Comparison of ENCODE assay signal across 14 mouse cellular contexts in genomic region chr15:79527991-79528639, GRCm38 (mm10). TPM values are rescaled to one million over a fixed set of nuclear protein-coding genes. Genes with fewer than 3 reads are reported as not detected.
A peak's percentile ranks its signal among the peaks of the same experiment; 100 is the strongest.
DNase-seq lines count a peak whose midpoint lies in the region; ATAC-seq and TF ChIP-seq lines count a peak whose summit lies in the region.
"Had no signal": no experiment of that assay in that cellular context is flagged by ENCODE, and none has a peak within 500 bp of the region (broad histone marks: within the 10 kb centered on the region; RNA-seq: fewer than 3 reads in every experiment).

No protein-coding gene starts in this region.

- H3K9ac ChIP-seq in kidney, postnatal 0 days (ENCODE audit: low read depth, low read length): no peak overlapping the region
- H3K9ac ChIP-seq: embryonic facial prominence, embryonic 15.5 days; hindbrain, embryonic 14.5 days; stomach, embryonic 15.5 days had no signal

- no peak for TF ChIP-seq POLR2A in myocyte (IDR thresholded peaks at IDR 0.05; ENCODE audit: insufficient read length, low read depth)

- H3K4me2 ChIP-seq in kidney, postnatal 0 days (ENCODE audit: low read length): no peak overlapping the region
- H3K4me2 ChIP-seq in myocyte (ENCODE audit: low read depth): no peak overlapping the region
- H3K4me2 ChIP-seq: embryonic facial prominence, embryonic 15.5 days; hindbrain, embryonic 14.5 days; liver, embryonic 11.5 days; stomach, embryonic 15.5 days had no signal

- H3K4me1 ChIP-seq in kidney, postnatal 0 days (replicated peaks; ENCODE audit: insufficient read depth, low read length): no peaks in the 10 kb centered on the region; the same call in 1 of the 2 replicates

- peaks cover 3% of the 10 kb centered on the region for H3K79me2 ChIP-seq in myocyte (ENCODE audit: control insufficient read depth, insufficient read depth)

- H3K9me3 ChIP-seq in kidney, postnatal 0 days (replicated peaks; ENCODE audit: low read length): no peaks in the 10 kb centered on the region
- H3K9me3 ChIP-seq: embryonic facial prominence, embryonic 15.5 days; stomach, embryonic 15.5 days had no signal

- no peak for DNase-seq in gastrocnemius, adult 2 months
- DNase-seq in gastrocnemius, adult 8-10 months (ENCODE audit: low spot score in 2 of 2): no peak
- no peak for DNase-seq in kidney, postnatal 0 days (ENCODE audit: low spot score)
- DNase-seq in kidney, adult 18-20 months: no peak
- peak; percentile 52 for DNase-seq in retina, postnatal 7 days (ENCODE audit: low read depth, low spot score)
- no peak for DNase-seq in retina, embryonic 14.5 days (ENCODE audit: low spot score)
- DNase-seq in layer of hippocampus, adult 18-20 months (ENCODE audit: low spot score in 2 of 2): no peak
- DNase-seq: kidney, postnatal 14 days had no signal

- peaks cover 57% of the 10 kb centered on the region for H3K36me3 ChIP-seq in kidney, postnatal 0 days (ENCODE audit: insufficient read depth, low read length)
- H3K36me3 ChIP-seq in myocyte (ENCODE audit: control insufficient read depth, insufficient read depth): peaks cover 74% of the 10 kb centered on the region

- no peaks in the 10 kb centered on the region for H3K27me3 ChIP-seq in kidney, postnatal 0 days (ENCODE audit: insufficient read depth, low read length)
- H3K27me3 ChIP-seq in myocyte (ENCODE audit: control insufficient read depth, insufficient read depth, insufficient read length): no peaks in the 10 kb centered on the region
- H3K27me3 ChIP-seq: embryonic facial prominence, embryonic 15.5 days; stomach, embryonic 15.5 days had no signal

- 64% methylated on average over 5 of the region's 5 CpGs for WGBS in kidney, postnatal 0 days

- intact Hi-C loops in gastrocnemius, adult 2 months (cut with DNase I): loop anchor here (2.0 kb wide), 1 partner anchor 13 kb away; no protein-coding TSS in a partner anchor

- no peak overlapping the region for H3K4me3 ChIP-seq in gastrocnemius, adult 2 months
- no peak overlapping the region for H3K4me3 ChIP-seq in kidney, postnatal 0 days (replicated peaks; ENCODE audit: low read depth, low read length)
- H3K4me3 ChIP-seq in myocyte: no peak overlapping the region
- H3K4me3 ChIP-seq: embryonic facial prominence, embryonic 15.5 days; megakaryocyte, embryonic 14.5 days; stomach, embryonic 15.5 days had no signal

- no peak for TF ChIP-seq CTCF in gastrocnemius, adult 2 months (IDR thresholded peaks at IDR 0.05)
- TF ChIP-seq CTCF in kidney, postnatal 0 days (IDR thresholded peaks at IDR 0.05; ENCODE audit: low read depth): no peak

- ATAC-seq in kidney, postnatal 0 days (replicated peaks; ENCODE audit: low FRiP score, low read depth): no peak

- peak overlapping the region; percentile 64 for H3K27ac ChIP-seq in gastrocnemius, adult 2 months
- 0 out of 2 replicates have a peak overlapping the region, but pooled peaks have one; percentile 56 for H3K27ac ChIP-seq in kidney, postnatal 0 days
- H3K27ac ChIP-seq: embryonic facial prominence, embryonic 15.5 days; hindbrain, embryonic 14.5 days; stomach, embryonic 15.5 days had no signal

- no peak overlapping the region for H3ac ChIP-seq in myocyte (ENCODE audit: control insufficient read depth, insufficient read length)

TF ChIP-seq in myocyte, 11 proteins besides CTCF, POLR2A, EP300 and RAD21:
- TF ChIP-seq POLR2AphosphoS2 (IDR thresholded peaks at IDR 0.05; ENCODE audit: insufficient read length, low read depth): peak; percentile 78
- TF ChIP-seq CEBPB (IDR thresholded peaks at IDR 0.05; ENCODE audit: insufficient read depth, poor library complexity, severe bottlenecking): no peak
TF ChIP-seq in myocyte: peak in this region for 1.

RNA-seq across cellular contexts. Expression of gene Kdelr3, which starts 11.9 kb away (rescaled TPM):
- total RNA-seq in gastrocnemius, adult 2 months (2021): 1 to 10 TPM; 1.9 to 3.7 TPM
- 1 to 10 TPM in 2 of 4 experiments, under 1 TPM in 2; 0.80 to 1.2 (median 1.0) TPM for total RNA-seq in gastrocnemius, adult 8-10 months (2022)
- polyA plus RNA-seq in kidney, postnatal 0 days (2015; fragmentation: Nextera tagmentation; extraction: Ambion mirVana): 41.6 and 54.9 TPM in 2 replicates
- polyA plus RNA-seq in myocyte (2012; fragmentation: generic; extraction: Trizol): 74.7 TPM
- total RNA-seq in layer of hippocampus, adult 18-20 months (2021): under 1 TPM; 0.45 to 0.53 TPM

RNA-seq across cellular contexts. Expression of gene Ddx17, which starts 18.4 kb away (rescaled TPM):
- total RNA-seq in gastrocnemius, adult 2 months (2021): 10 to 100 TPM; 80.2 to 86.8 TPM
- total RNA-seq in gastrocnemius, adult 8-10 months (2022): 10 to 100 TPM; 40.2 to 59.7 (median 49.7) TPM
- polyA plus RNA-seq in kidney, postnatal 0 days (2015; fragmentation: Nextera tagmentation; extraction: Ambion mirVana): 38.6 and 39.9 TPM in 2 replicates
- 96.2 TPM for polyA plus RNA-seq in myocyte (2012; fragmentation: generic; extraction: Trizol)
- total RNA-seq in layer of hippocampus, adult 18-20 months (2021): 100 to 1,000 TPM; 277 to 299 TPM

RNA-seq across cellular contexts. Expression of gene Kcnj4, which starts 23.1 kb away (rescaled TPM):
- total RNA-seq in gastrocnemius, adult 2 months (2021): under 1 TPM in 1 of 2 experiments, not detected in 1; 0.10 TPM
- total RNA-seq in gastrocnemius, adult 8-10 months (2022): under 1 TPM in 1 of 4 experiments, not detected in 3; 0.19 TPM
- 0.11 TPM in 1 of 2 replicates, not detected in the other for polyA plus RNA-seq in kidney, postnatal 0 days (2015; fragmentation: Nextera tagmentation; extraction: Ambion mirVana)
- 0.06 TPM for polyA plus RNA-seq in myocyte (2012; fragmentation: generic; extraction: Trizol)
- total RNA-seq in layer of hippocampus, adult 18-20 months (2021): 10 to 100 TPM; 87.2 to 88.5 TPM
- polyA plus RNA-seq: hindbrain, embryonic 14.5 days; liver, embryonic 11.5 days; stomach, embryonic 15.5 days had no signal

Comparison
In these comparisons a context has a peak if more than half of its experiments do, and no peak if none do; other contexts are left out.
1. RNA of gene Kcnj4, which starts 23.1 kb away (total RNA-seq): 87.2 to 88.5 TPM in layer of hippocampus, adult 18-20 months; 0.10 TPM in gastrocnemius, adult 2 months and 0.19 TPM in gastrocnemius, adult 8-10 months; every median in the first group is over 10 times any median in the second.